Mouse (Mus musculus) testis, adult 2 months (tissue): ENCODE data around the gene Hoxa2.

Experiments
- CTCF ChIP-seq: fragments of 200-500 bp; IDR thresholded peaks from 2 replicates; pipeline ENCODE4 v1.5.1; 2012; ENCODE audit warnings: low read depth, mild to moderate bottlenecking, inconsistent platforms, low read length, moderate library complexity; ENCODE audit not compliant: control insufficient read depth, insufficient read depth, insufficient replicate concordance
- POLR2A ChIP-seq: fragments of 200-500 bp; IDR thresholded peaks from 2 replicates; pipeline ENCODE4 v1.6.1; 2012; ENCODE audit warnings: low read depth, mild to moderate bottlenecking, inconsistent platforms, low read length, moderate library complexity; ENCODE audit not compliant: control insufficient read depth

DNA sequence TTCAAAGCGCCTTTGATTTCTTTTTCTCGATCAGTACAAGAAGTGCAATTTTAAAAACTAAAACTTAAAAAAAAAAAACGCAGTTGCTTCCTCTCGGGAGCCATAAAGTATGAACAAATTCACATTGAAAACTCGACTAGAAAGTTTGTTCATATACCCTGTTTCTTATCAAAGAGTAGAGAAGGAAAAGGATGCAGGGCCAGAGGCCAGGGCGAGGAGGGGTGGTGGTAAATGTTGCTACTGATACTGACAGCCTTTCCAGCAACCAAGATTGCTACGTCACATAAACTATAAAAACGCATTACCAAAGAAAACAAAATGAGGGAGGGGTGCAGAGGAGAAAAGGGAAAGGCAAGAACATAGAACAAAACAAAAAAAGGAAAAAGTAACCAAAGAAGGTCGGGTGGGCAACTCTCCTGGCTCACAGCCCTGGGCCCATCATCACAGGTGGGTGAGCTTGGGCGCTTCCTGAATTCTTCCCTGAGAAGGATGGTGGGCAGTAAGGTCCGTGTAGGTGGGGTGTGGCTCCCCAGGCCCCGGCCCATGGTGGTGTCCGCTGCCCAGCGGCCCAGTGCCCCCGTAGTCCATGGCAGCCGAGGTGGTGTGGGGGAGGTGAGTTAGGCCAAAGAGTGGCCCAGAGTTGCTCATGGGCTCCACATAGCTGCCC lies 5.0 kb upstream of the Hoxa2 start:
- TF ChIP-seq POLR2A (no peak), CTCF (no peak)
